Mouse (Mus musculus) brown adipose tissue, adult 24 weeks (tissue): ENCODE results near the gene Mthfd1l. TPM values are rescaled to one million over a fixed set of nuclear protein-coding genes. Genes with fewer than 3 reads are reported as not detected.

ENCODE experiments used
- polyA plus RNA-seq: library from polyadenylated mRNA; stranded (reverse); fragments of >200 nt; gene quantifications from 2 replicates; pipeline ENCODE4 v1.2.4, GENCODE M21; 2012; ENCODE audit not compliant: missing spikeins, insufficient read depth, insufficient read length

Gene Mthfd1l
- polyA plus RNA-seq, 1 experiment: not detected

Other genes with a start within 250 kb of the Mthfd1l start
- 1.1 and 2.1 TPM in 2 replicates for gene Plekhg1, start 232.8 kb upstream of the Mthfd1l start, polyA plus RNA-seq